Mouse (Mus musculus) ES-E14 (cell line): ENCODE results near the gene Sec61b. TPM values are rescaled to one million over a fixed set of nuclear protein-coding genes. Genes with fewer than 3 reads are reported as not detected.

ENCODE experiments used
- DNase-seq: peaks from one replicate; pipeline ENCODE4 v3.0.0-alpha.2; 2013; ENCODE audit warnings: low read depth, low spot score
- H3K27ac ChIP-seq: 2 replicates; pipeline ENCODE4 v1.5.1; 2012; ENCODE audit warnings: low read depth, mild to moderate bottlenecking, low read length, moderate library complexity, mixed read lengths; ENCODE audit not compliant: poor library complexity, insufficient read depth, severe bottlenecking
- H3K36me3 ChIP-seq: 2 replicates; pipeline ENCODE4 v1.6.1; 2012; ENCODE audit warnings: mild to moderate bottlenecking, low read length, moderate library complexity, mixed read lengths; ENCODE audit not compliant: control insufficient read depth, poor library complexity, insufficient read depth, severe bottlenecking
- H3K4me1 ChIP-seq, 2 experiments: fragments of 150-350 bp in 1 of 2; sonication (generic) in 1 of 2; 2 replicates each; pipeline ENCODE4 v1.6.1; 2012; ENCODE audit warnings: low read length in 2 of 2, mild to moderate bottlenecking in 1 of 2, mixed read lengths in 1 of 2; ENCODE audit not compliant: control insufficient read depth in 2 of 2, insufficient read depth in 2 of 2, poor library complexity in 1 of 2
- H3K4me3 ChIP-seq, 2 experiments: fragments of 150-350 bp in 1 of 2; sonication (generic) in 1 of 2; 2 replicates each; pipeline ENCODE4 v1.5.1; 2012; ENCODE audit warnings: low read length in 2 of 2, low read depth in 1 of 2, mild to moderate bottlenecking in 1 of 2, mixed read lengths in 1 of 2; ENCODE audit not compliant: insufficient read depth in 1 of 2, poor library complexity in 1 of 2, severe bottlenecking in 1 of 2
- H3K9ac ChIP-seq: 2 replicates; pipeline ENCODE4 v1.6.1; 2012; ENCODE audit warnings: low read depth, mild to moderate bottlenecking, low read length, mixed read lengths; ENCODE audit not compliant: poor library complexity, insufficient read depth, severe bottlenecking
- H3K9me3 ChIP-seq: fragments of 150-350 bp; sonication (generic); 2 replicates; pipeline ENCODE4 v1.6.1; 2012; ENCODE audit warnings: low read depth, mild to moderate bottlenecking, low read length; ENCODE audit not compliant: control insufficient read depth, insufficient read depth
- CHD2 ChIP-seq: IDR thresholded peaks from 2 replicates; pipeline ENCODE4 v1.6.1; 2014; ENCODE audit warnings: mild to moderate bottlenecking, low read depth, low read length, inconsistent platforms
- HCFC1 ChIP-seq: IDR thresholded peaks from 2 replicates; pipeline ENCODE4 v1.6.1; 2012; ENCODE audit warnings: low read length, inconsistent platforms, borderline replicate concordance; ENCODE audit not compliant: insufficient read depth
- MAFK ChIP-seq: IDR thresholded peaks from 2 replicates; pipeline ENCODE4 v1.6.1; 2014; ENCODE audit warnings: mild to moderate bottlenecking, low read depth, low read length, inconsistent platforms; ENCODE audit not compliant: insufficient read depth
- ZC3H11A ChIP-seq: IDR thresholded peaks from 2 replicates; pipeline ENCODE4 v1.6.1; 2012; ENCODE audit warnings: low read depth, mild to moderate bottlenecking, inconsistent platforms, low read length, borderline replicate concordance
- ZNF384 ChIP-seq: IDR thresholded peaks from 2 replicates; pipeline ENCODE4 v1.6.1; 2012; ENCODE audit warnings: low read depth, low read length, inconsistent platforms
- in situ Hi-C, 2 experiments: fragments of 600-800 bp; cut with MboI; formaldehyde crosslinking; loops; one replicate each; pipeline ENCODE4 v1.15.1; 2025; ENCODE audit warnings: low sequenced_read_pairs in 2 of 2, inconsistent platforms in 1 of 2; ENCODE audit not compliant: unreplicated experiment in 2 of 2
- total RNA-seq: library from RNA; depleted of rRNA; stranded (reverse); fragments of 300-350 nt; gene quantifications from 2 replicates; pipeline ENCODE4 v1.2.3, GENCODE M21; 2012

Gene Sec61b
- total RNA-seq, 1 experiment: 434 TPM

DNA sequence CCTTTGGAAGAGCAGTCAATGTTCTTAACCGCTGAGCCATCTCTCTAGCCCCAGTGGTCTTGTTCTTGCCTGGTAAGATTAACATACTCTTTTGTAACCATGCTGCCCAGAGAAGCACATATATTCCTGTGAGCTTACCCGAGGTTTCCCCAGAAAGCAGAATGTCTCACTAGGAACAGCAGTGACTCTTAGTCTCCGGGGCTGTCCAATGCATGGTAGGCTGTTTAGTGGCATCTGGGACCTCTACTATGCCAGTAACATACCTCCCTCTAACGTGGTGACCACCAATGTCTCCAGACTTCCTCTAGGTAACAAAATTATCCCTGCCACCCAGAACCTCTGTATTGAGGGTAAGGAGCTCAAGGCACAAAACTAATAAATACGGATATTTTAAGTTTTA lies 43.4 kb upstream of the Sec61b start:
- Histone ChIP-seq H3K9ac (no peak overlapping the region), H3K36me3 (no peaks in the 10 kb centered on the region), H3K4me1 (peaks cover 0 to 2% of the 10 kb centered on the region in 2 experiments; a peak in 2 of 4 replicates), H3K4me3 (no peak overlapping the region), H3K9me3 (no peaks in the 10 kb centered on the region), H3K27ac (no peak overlapping the region)
- TF ChIP-seq ZNF384: no peak
- no peak for TF ChIP-seq CHD2
- TF ChIP-seq HCFC1: no peak
- no peak for TF ChIP-seq MAFK
- TF ChIP-seq ZC3H11A: no peak
- in situ Hi-C loops: no loop called here
- DNase-seq: no peak

DNA sequence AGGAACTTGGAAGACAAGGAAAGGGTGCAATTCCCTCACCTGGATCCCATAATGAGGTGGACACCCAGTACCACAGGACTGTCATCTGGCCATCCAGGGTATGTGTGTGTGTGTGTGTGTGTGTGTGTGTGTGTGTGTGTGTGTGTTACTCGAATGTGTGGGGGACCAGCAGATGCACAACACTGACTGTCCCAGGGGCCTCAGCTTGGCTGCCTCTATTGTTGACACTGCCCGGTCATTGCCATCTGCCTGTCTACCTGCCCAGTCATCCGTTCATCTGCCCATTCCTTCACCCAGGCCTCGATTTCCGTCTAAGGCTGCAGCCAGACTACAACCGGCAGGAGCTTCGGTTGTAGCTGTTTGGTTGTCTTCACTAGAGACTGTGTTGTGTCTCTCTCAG lies 41.7 kb upstream of the Sec61b start:
- H3K36me3 ChIP-seq: no peaks in the 10 kb centered on the region
- no peak overlapping the region for H3K9ac ChIP-seq
- H3K9me3 ChIP-seq: no peaks in the 10 kb centered on the region
- no peak overlapping the region for H3K27ac ChIP-seq
- TF ChIP-seq ZNF384: no peak
- no peak for DNase-seq
- H3K4me1 ChIP-seq: peaks cover 0 to 8% of the 10 kb centered on the region in 2 experiments; a peak in 2 of 4 replicates
- H3K4me3 ChIP-seq: no peak overlapping the region
- in situ Hi-C loops: no loop called here

DNA sequence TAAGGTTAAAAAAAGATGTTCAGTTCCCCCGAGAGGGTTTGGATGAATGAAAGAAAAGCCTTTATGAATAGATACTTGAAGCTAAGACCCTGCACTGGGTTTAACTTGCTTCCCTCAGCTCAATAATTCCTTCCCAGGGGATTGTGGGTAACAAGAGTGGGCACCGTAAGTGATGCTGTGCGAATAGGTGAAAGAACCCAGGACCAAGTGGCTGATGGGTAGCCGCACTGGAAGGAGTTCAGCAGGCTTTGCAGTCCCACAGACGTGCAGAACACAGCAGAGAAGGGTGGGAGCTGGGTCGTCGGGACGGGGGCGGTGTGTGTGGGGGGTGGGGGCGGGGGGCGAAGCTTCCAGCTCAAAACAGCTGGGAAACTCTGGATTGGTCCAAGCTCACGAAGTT lies 39.3 kb upstream of the Sec61b start:
- no peak overlapping the region for H3K27ac ChIP-seq

DNA sequence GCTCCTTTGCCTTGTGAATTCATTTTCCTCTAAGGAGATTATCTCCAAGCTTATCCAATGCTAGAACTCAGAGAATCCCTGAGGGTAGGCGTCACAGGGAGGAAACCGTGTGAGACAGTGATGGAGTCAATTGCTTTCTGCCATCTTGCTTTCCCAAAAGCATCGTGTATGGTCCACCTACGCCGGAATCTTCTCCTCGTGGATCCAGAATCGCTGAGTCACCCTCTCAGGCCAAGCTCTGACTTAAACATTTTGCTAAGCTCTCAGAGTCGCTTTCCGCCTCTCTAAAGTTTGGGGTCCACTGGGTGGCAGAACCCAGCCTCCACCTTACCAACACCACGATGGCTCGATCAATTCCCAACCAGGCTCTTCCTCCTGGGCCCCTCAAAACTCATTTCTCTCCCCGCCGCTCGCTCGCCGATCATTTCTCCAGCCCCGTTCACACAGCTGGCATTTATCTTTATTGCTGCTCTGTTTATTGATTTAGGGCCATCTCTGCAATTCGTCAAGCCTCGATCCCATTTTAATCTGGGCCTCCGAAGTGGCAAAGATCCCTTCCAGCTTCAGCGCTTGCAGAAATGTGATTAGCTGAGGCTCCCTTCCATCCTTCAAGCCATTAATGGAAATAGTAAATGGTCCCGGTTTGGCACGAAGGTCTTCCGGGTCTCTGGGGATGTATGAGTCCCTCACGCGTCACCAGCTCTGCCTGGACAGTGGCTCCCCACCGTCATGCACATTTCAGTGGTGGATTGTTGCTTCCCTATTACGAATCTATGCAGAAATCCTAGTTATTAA lies 38.7 kb upstream of the Sec61b start:
- H3K27ac ChIP-seq: no peak overlapping the region
- peaks cover 0 to 10% of the 10 kb centered on the region in 2 experiments; a peak in 2 of 4 replicates for H3K4me1 ChIP-seq
- H3K9ac ChIP-seq: 0 out of 2 replicates have a peak overlapping the region, but pooled peaks have one; percentile 8
- TF ChIP-seq CHD2 (no peak), MAFK (peak; percentile 47; the same call in 1 of the 2 replicates)
- DNase-seq: no peak
- H3K36me3 ChIP-seq: no peaks in the 10 kb centered on the region
- no peaks in the 10 kb centered on the region for H3K9me3 ChIP-seq
- H3K4me3 ChIP-seq: no peak overlapping the region
- in situ Hi-C loops: no loop called here

More for the DNA sequence above, 39.3 kb upstream of the Sec61b start:
- no peaks in the 10 kb centered on the region for H3K36me3 ChIP-seq
- no peak overlapping the region for H3K4me3 ChIP-seq
- TF ChIP-seq HCFC1: no peak
- TF ChIP-seq ZNF384: no peak
- no peak for TF ChIP-seq MAFK
- no peak for TF ChIP-seq ZC3H11A
- TF ChIP-seq CHD2: no peak
- no peaks in the 10 kb centered on the region for H3K9me3 ChIP-seq
- in situ Hi-C loops: no loop called here
- H3K4me1 ChIP-seq: peaks cover 0 to 10% of the 10 kb centered on the region in 2 experiments; a peak in 2 of 4 replicates
- no peak for DNase-seq
- H3K9ac ChIP-seq: no peak overlapping the region
